Mouse (Mus musculus) liver, embryonic 14.5 days (tissue): Measurements from ENCODE around the gene H2-Ab1.
"Not testable (repeated sequence)": the region's sequence is repeated elsewhere in the genome, so short reads cannot be mapped to it uniquely, and the experiment has no call there.

ENCODE experiments used
- CTCF ChIP-seq: IDR thresholded peaks from 2 replicates; pipeline ENCODE4 v1.5.1; 2016; ENCODE audit warnings: antibody characterized with exemption, low read depth, control low read depth
- EP300 ChIP-seq: IDR thresholded peaks from 2 replicates; pipeline ENCODE4 v1.6.1; 2016; ENCODE audit warnings: antibody characterized with exemption, low read depth

DNA sequence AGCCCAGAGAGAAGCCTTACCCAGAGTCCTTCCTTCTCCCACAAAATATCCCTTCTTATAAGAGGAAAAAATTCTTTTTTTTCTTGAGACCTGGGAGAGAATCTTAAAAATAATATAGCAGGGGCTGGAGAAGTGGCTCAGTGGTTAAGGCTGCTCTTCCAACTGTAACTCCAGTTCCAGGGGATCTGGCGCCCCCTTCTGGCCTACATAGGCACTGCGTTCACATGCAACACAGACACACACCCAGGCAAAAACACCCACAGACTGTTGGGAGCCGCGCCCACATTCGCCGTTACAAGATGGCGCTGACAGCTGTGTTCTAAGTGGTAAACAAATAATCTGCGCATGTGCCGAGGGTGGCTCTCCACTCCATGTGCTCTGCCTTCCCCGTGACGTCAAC lies 38.4 kb upstream of the H2-Ab1 start:
- TF ChIP-seq CTCF = peak; percentile 70
- TF ChIP-seq EP300 = not testable (repeated sequence)
